Mouse (Mus musculus): ENCODE data around the gene Kcnh2.

DNA sequence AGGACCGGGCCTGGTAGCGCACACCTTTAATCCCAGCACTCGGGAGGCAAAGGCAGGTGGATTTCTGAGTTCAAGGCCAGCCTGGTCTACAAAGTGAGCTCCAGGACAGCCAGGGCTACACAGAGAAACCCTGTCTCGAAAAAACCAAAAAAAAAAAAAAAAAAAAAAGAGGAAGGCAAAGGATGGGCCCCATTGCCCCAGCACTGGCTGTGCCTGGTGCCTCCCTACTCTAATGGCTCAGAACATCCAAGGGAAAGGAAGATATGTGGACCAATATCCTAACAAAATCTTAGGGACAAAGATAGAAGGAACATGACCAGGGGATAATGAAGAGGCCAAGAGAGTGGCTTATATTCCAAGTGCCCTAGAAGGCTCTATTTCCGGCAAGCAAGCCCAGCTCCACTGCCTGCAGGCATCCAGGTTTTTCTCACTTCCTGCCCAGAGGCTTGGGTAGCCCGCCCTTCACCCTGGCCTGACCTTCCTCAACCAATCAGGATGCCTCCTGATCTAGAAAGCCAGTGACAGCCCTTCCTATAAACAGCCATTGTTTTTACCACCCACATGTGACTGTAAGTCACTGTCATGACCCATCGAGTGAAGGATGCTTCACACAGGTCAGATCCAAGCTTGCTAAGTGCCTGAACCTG is 37.7 kb upstream of the Kcnh2 start:
- TF ChIP-seq CTCF (IDR thresholded peaks at IDR 0.05; ENCODE audit: extremely low read depth, insufficient read depth, insufficient read length, insufficient replicate concordance) (no peak), POLR2A (IDR thresholded peaks at IDR 0.05; ENCODE audit: low read depth, low read length) (no peak)

Data from spleen, adult 2 months (tissue).